Mouse (Mus musculus) heart, adult 18-20 months (tissue): ENCODE measurements around the gene Ndrg2. TPM values are rescaled to one million over a fixed set of nuclear protein-coding genes. Genes with fewer than 3 reads are reported as not detected.
A peak's percentile ranks its signal among the peaks of the same experiment; 100 is the strongest.
"Not testable (repeated sequence)": the region's sequence is repeated elsewhere in the genome, so short reads cannot be mapped to it uniquely, and the experiment has no call there.

Experiments used
- DNase-seq, 2 experiments: peaks; one replicate each; pipeline ENCODE4 v3.0.0; 2021 to 2022; ENCODE audit warnings: mixed read lengths in 1 of 2
- long read RNA-seq, 2 experiments: library from polyadenylated mRNA; stranded (forward); transcript quantifications; one replicate each; pipeline ENCODE4 v2.0.0; 2021
- total RNA-seq, 2 experiments: library from RNA; stranded (reverse); gene quantifications; 2 replicates each; pipeline ENCODE4 v1.2.3; 2021

Ndrg2 gene
- total RNA-seq, result 1,000 to 10,000 TPM; 1,486 to 1,502 TPM
- long read RNA-seq, experiment 1, transcript Ndrg2-201 (16 exons, 2,099 nt), result major isoform, 674 of 1,935 reads
- long read RNA-seq, experiment 1, transcript Ndrg2-202 (15 exons, 2,103 nt), result minor isoform, 326 of 1,935 reads
- long read RNA-seq, experiment 1, partial matches to known transcripts, result 113 of 1,935 reads
- long read RNA-seq, experiment 1, other reads (novel, unspliced or antisense), result 822 of 1,935 reads
- long read RNA-seq, experiment 2, transcript Ndrg2-201 (16 exons, 2,099 nt), result major isoform, 302 of 973 reads
- long read RNA-seq, experiment 2, transcript Ndrg2-202 (15 exons, 2,103 nt), result minor isoform, 152 of 973 reads
- long read RNA-seq, experiment 2, partial matches to known transcripts, result 310 of 973 reads
- long read RNA-seq, experiment 2, other reads (novel, unspliced or antisense), result 209 of 973 reads

DNA sequence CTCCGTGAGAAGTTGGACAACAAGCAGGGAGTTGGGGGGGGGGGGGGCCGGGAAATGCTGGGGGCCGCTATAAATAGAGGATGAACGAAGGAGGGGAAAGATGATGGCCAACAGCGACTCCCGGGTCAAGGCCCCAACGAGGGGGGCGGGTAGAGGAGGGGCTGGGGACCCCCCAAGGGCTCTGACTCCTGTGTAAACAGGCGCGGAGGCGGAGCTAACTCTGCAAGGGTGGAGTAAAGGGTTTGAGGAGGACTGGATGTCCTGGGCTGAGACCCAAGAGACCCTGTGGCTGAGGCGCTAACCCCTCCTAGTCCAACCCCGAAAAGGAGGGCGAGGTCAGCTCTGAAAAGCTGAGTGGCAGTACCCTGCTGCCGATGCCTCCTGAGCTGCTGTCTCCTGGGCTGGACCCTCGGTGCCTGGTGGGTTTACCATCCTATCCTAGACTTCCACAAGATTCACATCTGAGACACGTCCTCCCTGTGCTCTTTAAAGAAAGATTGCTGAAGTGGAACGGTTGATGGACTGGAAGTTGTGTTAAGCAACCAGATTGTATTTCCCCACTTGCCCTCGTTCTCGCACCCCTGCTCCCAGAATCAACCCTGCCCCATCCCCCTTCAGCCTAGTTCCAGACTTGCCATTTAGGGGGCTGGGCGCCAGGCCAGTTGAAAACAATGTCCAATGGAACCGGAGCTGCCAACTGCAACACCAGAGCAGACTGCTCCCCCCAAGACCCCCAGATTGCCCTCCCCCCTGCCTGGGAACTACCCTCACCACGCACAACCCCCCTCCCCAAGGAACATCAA lies at the start of gene Ndrg2:
Ndrg2 (minus strand) TSS at position 199 of the 803 bp plus-strand sequence.
- peak; percentile 94 to 95 for DNase-seq

DNA sequence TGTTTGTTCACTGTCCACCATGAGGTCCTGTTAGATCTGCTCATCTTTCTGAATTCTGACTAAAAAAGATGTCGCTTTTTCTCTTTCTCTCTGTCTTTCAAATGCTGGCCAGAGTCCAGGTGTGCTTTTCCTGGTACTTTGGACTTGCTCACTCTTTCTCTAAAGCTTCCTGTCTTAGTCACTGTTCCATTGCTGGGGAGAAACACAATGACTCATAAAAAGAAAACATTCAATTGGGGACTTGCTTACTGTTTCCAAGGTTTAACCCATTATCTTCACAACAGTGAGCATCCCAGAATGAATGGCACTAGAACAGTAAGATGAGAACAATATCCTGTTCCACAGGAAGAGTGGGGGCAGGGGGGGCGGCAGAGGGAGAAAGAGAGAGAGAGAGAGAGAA lies 46.4 kb upstream of the Ndrg2 start:
- no peak for DNase-seq

DNA sequence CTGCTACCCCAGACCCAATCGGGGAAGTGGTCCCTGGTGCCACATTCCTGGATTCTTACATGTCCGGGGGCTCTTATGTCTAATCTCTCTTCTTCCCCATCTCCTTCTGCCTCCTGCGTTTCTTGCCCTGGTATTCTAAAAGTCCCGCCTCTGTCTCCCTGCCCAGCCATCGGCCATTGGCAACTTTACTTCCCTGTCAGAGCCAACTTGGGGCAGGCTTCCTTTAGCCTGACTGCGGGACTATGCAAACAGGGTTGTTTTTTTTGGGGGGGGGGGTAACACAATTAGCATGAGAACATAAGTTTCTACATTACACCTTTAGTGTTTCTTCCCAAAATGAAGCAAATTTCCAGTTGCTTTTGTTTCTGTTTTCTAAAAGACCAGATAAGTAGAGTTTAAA lies 29.4 kb upstream of the Ndrg2 start:
- DNase-seq, result no peak

DNA sequence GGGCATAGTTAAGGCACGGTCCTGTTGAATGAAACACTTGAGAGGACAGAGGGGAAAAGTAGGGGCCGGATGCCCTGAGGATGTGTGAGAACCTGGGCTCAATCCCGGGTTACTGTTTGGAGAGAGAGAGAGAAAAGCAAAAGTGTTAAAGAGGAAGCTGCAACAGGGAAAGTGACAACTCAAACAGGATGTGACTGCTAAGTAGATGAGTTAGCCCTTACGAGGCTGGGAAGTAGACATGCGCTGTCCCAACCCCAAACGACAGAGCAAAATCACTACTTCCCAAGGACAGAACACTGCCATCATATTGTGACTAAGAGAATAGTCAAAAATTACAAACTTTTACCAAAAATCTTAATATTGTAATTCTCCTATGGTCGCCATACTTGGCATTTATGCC lies 28.3 kb upstream of the Ndrg2 start:
- no peak for DNase-seq

DNA sequence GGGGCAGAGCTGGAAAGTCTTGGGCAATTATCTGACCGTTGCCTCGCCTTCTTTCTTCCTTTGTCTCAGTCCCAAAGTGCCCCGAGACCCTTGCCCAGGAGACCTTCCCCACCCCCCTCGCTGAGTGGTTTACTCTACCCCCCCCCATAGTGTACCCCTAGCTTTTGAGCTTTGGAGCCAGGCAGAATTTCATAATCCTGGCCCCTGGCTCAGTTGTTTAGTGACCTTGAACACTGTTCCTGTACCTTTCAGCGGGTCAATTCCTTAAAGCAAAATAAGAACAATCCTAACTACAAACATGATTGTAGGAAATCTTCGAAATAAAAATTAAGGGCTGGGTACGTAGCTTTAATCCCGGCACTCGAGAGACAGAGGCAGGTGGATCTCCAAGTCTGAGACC lies 27.6 kb upstream of the Ndrg2 start:
- DNase-seq, result no peak

DNA sequence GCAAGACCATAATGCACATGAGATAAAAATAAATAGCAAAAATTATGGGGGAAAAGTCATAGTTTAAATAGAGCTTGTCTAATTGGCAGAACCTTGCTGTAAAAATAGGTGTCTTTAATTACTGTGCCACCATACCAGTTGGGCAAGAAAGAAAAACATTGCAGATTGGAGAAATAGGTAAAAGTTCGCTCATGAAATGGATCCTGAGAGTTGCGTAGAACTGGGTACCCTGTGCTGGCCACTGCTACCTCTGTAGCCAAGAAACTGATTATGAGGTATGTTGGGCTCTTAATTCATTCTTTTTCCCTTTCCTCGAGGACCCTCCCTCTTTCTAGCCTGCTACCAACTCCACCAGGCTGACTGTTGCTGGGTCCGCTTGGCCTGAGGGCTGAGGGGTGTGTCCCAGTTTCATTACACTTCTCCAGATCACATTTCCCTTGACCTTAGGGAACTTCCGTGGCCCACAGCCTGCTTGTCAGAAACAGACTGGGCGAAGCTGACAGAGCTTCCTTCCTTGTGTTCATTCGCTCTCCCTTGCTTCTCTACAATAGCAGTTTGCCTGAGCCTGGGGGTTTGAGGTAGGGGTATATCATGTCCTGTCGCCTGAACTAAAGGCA lies 27.1 kb upstream of the Ndrg2 start:
- DNase-seq, result peak; percentile 45 to 72

DNA sequence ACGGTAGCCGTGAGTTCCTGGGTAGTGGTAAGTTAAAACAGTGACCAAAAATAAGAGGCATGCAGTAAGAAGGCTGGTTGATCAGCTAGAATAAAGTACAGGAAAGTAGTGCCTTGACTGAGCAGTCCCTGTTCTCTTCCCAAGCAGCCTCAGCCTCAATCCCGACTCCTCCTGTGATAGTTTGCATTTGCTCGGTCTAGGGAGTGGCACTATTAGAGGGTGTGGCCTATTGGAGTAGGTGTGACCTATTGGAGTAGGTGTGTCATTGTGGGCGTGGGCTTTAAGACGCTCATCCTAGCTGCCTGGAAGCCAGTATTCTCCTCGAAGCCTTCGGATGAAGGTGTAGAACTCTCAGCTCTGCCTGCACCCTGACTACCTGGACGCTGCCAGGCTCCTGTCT lies 25.0 kb upstream of the Ndrg2 start:
- DNase-seq, result no peak

DNA sequence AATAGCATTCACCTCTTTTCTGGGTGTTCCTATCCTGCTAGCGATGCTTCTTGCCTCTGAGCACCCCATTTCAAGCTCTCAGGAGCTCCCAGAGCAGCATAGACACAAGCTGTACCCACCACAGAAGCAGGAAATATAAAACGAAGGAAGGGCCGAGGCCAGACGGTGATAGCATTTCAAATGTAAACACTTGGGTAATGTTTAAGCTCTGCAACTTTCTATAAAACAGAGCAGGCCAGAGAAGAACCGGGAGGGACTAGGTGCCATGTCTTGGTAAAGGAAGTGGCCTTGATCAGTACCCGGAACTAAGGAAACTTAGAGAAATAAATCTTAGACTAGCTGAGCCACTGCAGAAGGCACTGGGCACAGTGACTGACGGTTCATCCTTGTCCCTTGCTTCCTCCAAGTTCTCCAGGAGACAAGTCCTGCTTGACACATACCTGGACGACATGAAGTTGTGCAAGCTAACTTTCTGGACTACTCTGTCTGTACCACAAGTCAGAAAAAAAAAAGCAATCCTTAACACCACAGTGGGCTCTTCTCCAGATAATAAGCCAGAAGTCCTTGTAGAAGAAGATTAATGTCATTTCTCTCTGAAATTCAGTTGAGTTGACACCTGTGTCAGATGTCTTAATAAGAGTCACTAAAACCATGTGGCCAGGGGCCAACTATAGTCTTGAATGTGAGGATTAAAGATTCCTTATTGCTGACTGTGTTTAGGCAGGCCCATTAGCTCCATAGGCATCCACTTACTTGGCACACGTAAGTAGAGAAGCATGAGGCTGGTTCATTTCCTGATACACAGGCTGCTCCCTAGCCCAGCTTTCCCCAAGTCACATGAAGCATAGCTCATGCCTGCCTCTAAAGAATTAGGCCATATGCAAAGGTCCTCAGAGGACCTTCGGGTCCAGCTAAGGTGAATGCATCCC lies 18.4 kb upstream of the Ndrg2 start:
- no peak for DNase-seq

DNA sequence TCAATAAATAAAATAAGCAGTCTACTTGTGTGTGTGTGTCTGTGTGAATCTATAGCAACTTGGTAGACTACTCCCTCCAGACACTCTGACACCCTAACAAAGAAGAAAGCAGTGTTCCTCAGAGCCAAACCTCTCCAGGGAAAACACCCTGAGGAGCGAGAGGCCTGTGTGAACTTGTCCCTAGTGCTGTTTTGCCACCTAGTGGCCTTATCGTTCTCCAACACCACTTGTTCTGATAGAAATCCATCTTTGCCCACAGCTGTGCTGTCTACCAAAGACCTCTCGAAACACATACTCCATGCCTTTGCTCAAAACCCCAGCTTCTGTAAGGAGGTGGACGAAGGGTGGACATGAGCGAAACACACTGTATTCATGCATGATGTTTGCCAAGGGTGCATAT lies 16.9 kb upstream of the Ndrg2 start:
- peak; percentile 82 to 83 for DNase-seq

DNA sequence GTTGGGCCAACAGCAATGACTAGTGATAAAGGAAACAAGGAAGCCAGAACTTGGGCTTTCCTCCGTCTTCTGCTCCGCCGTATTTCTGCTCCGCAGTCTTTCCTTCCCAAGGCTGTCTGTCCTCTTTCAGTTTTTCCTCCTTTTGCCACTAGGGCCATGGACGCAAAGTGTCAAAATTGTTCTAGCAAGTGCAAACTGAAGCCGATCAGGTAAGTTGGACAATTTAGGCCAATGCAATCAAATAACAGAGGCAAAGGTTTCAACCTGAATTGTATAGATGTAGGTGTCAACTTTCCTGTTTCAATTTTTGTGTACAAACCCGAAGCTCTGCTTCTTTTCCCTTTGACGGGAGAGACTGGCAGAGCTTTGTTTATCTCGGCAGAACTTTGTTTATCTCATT lies 16.0 kb upstream of the Ndrg2 start:
- DNase-seq, result no peak

DNA sequence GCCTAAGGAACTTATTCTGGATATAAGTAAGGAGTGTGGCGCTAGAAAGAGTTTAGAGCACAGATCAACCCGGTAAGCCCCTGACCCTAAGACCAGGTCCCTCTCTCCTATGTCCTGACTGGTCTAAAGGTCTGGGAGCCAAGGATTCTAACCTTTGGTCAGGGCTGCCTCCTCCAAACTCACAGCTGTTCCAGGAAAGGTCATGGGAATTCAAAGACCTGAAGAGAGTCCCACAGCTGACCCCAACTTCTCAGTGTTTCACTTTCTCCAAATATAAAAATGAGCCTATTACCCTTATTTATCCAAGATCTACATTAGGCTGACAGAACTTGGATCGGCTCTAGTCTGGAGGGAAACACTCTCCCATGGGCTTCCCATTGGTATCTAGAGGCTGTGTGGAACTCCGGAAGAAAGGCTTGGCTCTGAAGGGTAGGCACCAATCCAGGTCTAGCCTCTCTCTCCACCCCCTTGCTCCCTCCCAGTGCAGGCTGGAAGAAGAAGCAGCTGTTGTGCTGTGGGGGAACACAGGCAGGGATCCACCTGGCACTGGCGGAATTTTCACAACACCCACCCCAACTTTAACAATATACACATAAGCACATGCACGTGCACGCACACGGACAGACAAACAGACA lies 15.5 kb upstream of the Ndrg2 start:
- DNase-seq, result peak; percentile 83 to 93

DNA sequence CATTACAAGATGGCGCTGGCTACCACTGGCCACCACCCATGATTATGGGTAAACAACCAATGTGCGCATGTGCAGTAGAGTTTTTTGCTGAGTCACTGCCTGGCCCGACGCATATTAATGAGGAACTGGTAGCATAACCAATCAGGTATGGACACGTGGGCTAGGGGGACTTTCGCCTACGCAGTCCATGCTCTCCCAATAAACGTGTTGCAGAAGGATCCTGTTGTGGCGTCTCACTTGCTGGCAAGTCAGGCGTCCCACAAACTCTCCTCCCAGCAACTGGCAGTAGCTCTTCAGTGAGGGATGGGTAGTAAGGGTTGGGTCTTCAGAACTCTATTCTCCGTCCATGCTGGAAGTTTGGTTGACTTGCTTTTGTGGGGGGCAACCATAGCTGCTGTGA lies 13.0 kb upstream of the Ndrg2 start:
- DNase-seq, result not testable (repeated sequence)

DNA sequence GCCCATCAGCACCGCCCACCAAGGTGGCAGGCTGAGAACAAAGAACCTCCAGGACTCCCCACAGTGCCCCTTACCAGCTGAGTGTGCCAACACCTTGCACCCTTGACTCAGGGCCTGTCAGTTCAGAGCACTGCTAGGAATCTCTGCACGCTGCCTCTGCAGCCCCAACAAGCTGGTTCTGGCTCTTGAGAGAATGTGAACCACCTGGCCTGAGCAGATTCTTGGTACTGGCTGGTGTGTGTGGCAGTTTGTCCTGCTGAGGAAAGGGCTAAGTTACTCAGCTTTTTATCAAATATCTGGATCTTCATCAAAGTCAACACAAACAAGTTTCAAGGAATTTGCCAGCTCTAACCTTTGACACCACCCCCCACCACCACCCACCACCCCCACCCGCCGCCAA lies 9.5 kb upstream of the Ndrg2 start:
- DNase-seq, result no peak

DNA sequence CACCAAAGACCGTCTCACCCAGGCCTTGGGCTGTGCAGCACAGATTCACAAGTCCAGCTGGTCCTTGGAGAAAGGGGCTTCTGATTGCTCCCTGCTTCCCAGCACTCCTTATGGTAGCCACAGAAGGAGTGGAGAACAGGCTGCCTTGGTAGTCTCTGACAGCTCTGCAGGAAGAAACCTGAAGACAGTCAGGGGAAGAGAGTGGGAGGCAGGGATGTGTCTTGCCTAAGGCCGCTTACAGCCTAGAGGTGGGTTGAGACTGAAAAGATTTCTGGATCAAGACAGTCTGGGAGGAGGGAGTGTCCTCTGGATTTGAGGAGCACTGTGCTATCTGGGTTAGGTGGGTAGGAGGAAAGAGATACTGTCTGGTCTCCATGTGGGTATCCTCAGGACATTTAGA lies 9.0 kb upstream of the Ndrg2 start:
- no peak for DNase-seq

DNA sequence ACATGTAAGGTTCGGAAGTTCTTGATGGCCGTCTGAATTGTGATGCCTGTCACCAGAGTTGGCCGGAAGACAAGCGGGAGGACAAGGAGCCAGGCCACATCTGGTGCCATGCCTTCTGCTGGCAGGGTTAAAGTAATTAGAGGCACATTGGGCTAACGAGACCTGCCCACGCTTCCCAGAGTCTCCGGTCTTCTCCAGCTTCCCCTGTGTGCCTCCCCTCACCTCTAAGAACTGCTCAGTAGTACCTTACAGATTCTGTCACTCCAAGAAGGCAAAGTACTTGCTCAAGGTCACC lies 8.6 kb upstream of the Ndrg2 start, which contains the start of gene Rnase13:
Rnase13 (minus strand) TSS at position 203 of the 295 bp plus-strand sequence.
- DNase-seq, result no peak

DNA sequence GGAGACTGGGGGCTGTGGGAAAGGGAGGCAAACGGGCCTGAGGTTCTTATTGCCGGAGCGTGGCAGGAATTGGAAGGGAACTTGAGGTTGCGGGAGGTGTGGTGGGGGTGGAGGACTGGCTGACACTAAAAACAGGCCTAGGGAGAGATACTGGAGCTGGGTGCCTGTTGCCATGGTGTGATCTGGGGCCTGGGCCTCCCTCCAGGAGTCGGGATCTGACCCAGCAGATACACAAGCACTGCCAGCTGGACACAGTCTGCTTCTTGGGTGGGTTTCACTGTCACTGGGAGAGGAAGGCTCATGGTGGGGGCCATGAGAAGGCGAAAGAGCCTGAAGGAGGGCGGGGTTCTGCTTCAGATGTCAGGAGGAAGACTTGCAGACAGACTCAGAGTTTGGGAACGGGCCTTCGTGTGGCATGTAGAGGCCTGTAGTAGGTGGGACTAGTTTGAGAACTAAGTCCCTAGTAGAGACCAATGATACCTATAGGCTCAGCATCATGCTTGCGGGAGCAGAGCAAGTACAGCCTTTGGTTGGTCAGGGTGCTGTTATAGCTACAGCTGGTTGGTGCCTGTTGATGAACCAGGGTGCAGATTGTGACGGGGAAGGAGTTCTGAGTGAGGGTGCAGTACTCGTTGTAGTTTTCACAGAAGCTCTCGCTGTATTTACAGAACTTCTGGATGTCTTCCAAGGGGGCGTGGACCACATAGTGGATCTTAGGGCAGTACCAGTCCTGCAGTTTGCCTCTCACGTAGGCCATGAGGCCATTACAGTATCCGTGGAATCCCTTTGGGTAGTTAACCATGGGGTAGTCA lies 8.0 kb upstream of the Ndrg2 start:
- DNase-seq, result peak; percentile 80 to 84

DNA sequence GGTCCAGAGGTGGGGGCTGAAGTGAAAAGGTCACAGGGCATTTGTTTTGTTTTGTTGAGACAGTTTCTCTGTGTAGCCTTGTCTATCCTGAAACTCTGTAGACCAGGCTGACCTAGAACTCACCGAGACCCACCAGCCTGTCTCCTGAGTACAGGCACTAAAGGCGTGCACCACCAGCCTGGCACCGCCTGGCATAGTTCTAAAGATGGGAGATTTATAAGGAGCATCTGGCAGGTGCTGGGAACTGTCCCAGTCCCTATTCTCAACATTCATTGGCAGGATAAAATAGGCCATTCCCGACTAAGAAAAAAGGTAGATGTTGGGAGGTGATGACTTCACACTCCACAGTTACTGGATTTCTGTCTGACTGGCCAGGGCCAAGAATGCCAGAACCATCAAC lies 5.0 kb upstream of the Ndrg2 start:
- DNase-seq, result no peak

DNA sequence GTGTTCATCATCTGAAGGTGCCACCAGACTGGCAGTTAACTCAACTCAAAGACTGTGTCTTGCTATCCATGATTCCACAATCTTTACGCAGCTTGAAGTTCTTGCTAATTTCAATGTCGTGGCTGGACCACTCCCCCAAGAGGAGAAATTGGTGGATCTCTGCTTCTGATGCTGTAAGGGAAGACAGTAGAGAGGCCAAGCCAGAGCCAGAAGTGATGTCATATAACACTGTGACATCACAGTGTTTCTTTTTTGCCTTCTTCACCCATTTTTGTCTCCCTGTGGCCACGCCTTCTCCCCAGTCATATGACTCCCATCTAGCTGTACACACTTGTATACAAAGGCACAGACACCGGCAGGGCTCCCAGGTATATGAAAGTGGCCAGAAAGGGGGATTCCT lies 4.2 kb upstream of the Ndrg2 start, which contains the start of gene Tppp2:
Tppp2 (plus strand) TSS at position 301 of the 400 bp plus-strand sequence.
- no peak for DNase-seq

DNA sequence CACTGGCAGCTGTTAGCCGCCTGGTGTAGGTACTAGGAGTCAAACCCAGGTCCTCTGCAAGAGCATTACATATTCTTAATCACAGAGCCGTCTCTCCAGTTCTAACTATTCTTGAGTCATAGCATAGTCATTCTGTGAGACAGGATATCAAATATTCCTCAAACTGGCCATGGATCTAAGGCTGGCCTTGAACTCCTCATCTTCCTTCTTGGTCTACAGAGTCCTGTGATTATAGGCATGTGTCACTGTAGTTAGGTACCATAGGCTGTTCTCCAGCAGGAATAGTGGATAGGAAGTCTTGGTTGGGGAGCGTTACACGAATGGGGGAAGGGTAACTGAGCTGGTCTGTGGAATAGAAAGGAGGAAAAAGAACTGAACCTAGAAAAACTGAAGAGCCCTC lies 2.6 kb upstream of the Ndrg2 start:
- no peak for DNase-seq

DNA sequence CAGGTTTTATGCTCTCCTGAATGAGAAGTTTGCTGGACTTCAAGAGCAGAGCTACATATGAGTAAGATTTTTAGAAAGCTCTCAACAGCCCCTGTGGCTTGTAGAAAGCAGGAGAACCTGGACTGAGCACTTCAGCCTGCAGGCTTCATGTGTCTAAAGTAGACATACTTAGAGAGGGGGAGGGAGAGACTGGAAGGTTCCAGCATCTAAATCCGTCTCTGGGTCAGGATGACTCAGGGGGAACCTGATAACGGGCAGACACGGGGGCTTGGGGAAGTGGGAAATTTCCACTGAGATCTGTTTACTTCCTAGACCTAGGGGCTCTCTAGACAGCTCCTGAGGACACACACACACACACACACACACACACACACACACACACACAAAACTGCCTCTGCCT lies 1.1 kb upstream of the Ndrg2 start:
- DNase-seq, result peak; percentile 70 to 74
